Mouse (Mus musculus): ENCODE data around the gene Blvrb.

DNA sequence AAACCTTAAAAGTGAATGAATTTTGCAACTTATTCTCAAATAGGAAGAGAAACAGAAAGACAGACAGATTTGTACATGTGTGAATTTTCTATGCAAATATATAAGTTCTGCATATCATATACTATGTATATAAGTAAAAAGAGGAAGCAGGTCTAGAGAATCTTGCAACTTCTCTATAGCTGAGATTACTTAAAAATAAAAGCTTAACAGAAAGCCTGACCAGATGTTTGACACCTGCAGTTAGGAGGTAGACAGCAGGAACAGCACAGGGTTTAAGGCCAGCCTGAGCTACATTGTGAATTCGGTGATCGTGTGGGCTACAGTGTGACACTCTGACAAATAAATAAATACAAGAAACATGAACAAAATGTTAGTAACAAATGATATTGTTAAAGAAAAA, 3.6 kb downstream of the Blvrb start:
- TF ChIP-seq CTCF (IDR thresholded peaks at IDR 0.05; ENCODE audit: low read depth, low read length) (no peak), POLR2A (IDR thresholded peaks at IDR 0.05; ENCODE audit: borderline replicate concordance, low read depth, low read length) (no peak)
